Mouse (Mus musculus): ENCODE data around the gene Kazn.
A peak's percentile ranks its signal among the peaks of the same experiment; 100 is the strongest.

Kazn gene

DNA sequence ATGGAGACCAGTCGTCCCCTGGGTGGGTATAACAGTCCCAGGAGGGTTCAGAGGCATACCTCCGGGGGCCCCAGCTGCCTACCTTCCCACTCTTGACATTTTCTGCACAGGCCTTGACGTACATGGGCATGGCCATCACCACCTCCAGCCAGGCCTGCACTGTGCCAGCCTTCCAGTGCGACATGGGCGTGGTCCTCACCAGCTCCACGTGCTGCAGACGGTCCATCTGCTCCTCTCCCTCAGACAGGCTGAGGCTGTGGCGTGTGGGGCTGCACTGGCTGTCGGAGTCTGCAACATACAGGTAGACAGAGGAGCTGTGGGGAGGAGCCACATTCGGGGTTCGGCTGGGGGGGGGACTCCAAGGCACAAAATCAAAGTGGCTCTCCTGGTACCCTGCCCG lies 121.2 kb downstream of the Kazn start:
- DNase-seq (ENCODE audit: low spot score in 2 of 2): no peak

DNA sequence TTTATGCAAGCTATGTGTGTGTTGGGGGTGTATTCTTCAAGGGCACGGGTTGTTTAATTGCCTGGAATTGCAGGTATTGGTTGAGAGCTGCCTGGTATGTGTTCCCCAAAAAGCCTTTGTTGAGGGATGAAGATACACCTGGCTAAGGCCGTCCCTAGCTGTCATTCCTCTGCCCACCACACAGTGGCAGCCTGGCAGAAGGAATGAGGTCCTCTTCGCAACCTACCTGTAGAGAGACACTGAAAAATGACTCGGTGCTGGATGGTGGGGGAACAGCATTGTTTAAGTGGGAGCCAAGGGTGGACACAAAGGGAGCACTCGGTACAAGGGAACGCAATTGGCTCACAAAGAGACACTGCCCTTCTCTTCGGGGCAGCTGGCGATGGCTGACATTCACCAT lies 125.9 kb downstream of the Kazn start:
- DNase-seq (ENCODE audit: low spot score in 2 of 2): peak; percentile 35 to 46

DNA sequence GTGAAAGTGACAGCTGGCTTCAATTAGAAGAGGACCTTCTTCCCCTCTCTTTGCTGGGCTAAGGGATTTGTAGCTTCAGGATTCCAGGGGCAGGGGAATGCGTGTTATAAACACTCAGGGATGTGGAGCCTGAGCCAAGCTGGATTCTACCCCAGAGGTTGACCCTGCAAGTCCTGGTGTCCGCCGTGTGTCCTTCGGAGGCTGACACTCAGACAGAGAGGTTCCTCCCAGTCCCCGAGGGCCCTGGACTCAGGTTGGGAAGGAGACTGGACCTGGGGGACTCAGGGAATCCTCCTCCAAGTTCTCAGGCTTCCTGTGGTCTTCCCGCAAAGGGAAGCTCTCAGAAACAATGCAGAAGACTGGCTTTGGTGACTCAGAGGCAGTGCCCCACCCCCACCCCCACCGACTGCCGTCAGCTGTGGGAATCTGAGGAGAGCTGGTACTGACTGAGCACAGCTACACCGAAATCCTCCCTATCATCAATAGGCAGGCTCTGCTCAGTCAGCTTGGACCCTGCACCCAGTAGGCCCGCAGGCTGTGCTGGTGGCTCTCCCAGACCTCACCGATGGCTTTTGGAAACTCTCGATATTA lies 136.0 kb downstream of the Kazn start:
- DNase-seq (ENCODE audit: low spot score in 2 of 2): no peak

DNA sequence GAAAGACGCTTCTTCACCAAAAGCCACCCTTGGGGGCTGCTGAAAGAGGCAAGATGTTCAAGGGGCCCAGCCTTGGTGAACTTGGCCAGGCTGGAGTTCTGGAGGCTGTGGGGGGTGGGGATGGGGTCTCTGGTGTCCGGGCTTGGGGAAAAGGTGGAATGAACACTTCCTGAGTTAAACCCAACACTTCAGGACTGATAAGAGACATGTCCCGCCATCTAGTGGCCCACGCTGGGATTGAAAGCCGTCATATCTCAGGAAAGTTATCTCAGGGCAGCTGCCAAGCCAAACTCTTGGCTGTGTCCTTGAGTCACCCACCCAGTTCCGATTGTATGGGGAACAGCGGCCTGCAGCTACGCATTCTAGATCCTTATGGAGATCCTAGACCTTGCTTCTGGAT lies 140.9 kb downstream of the Kazn start:
- DNase-seq (ENCODE audit: low spot score in 2 of 2): peak; percentile 71 to 86

DNA sequence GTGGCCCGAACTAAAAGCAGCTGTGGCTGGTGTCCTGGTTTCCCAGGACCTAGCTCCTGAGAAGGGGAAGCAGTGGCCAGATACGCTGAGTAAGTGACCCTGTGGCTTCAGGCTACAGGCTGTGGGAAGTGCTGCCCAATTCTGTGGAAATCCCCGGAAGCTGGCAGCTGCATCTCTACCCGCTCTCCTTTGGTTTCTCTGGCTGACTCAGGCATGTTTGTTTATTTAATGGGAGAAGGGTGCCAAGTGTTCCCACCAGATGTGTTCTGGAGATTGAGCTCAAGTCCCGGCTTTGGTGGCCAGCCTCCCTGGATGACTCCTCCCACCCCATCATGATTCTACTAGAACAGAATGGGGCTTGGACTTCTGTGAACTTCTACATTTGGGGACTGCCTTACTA lies 141.3 kb downstream of the Kazn start:
- no peak for DNase-seq (ENCODE audit: low spot score in 2 of 2)

DNA sequence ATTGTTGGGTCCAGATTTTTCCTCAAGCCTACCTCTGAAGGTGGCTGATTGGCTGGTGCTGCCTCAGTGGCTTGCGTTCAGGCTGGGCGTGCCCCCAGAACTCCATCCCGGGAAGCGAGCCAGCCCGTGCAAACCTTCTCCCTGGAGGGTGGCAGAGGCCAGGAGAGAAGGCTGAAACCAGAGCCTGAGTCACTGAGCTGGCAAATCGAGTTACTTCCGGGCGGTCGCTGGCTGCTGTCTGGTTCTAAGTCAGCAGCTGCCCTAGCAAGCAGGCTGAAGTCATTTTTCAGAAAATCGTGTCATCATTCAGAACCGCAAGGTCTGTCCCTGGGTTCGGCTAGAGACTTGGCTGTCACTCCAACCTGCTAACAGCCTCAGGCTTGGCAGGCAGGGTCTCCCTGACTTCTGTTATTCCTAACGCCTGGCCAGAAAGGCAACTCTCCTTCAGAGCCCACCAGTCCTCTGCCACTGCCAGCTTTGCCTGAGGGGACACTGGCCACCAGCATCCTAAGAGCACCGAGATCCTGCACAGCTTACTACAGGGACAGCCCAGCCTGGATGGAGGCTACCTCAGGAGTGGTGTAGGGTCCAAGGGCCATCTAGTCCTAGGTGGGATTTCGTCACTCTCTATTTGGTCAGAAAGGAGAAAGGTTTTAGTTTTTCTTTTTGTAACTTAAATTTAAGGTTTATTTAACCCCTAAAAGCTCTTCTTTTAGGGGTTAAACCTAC lies 143.5 kb downstream of the Kazn start:
- peak in 1 of 2 experiments; percentile 11 for DNase-seq (ENCODE audit: low spot score in 2 of 2)

DNA sequence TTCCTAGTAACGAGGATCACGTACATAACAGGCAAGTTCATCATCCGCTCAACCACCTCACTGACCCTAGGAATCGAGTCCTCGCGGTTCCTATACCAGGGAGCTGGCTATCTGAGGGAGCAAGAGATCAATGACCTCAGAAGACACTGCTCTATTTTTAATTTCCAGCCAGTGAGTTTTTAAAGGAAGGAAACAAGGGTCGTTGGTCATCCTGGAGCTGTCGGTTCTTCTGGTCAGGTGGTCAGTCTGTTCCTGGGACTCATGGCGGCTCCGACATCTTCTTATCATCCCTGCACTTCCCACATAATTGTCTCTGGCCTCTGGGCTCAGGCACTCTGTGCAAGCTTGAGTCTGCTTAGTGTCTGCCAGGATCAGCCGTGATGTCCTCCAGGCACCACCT lies 144.8 kb downstream of the Kazn start:
- DNase-seq (ENCODE audit: low spot score in 2 of 2): no peak

GRCm38 (mm10) chr4:142091100-142091499 lies 148.1 kb downstream of the Kazn start:
- DNase-seq (ENCODE audit: low spot score in 2 of 2): no peak

GRCm38 (mm10) chr4:142089966-142090365 lies 149.2 kb downstream of the Kazn start:
- no peak for DNase-seq (ENCODE audit: low spot score in 2 of 2)

- no peak for DNase-seq (ENCODE audit: low spot score in 2 of 2)
Observed at GRCm38 (mm10) chr4:142088836-142089235, 150.4 kb downstream of the Kazn start.

- DNase-seq (ENCODE audit: low spot score in 2 of 2): no peak
Observed at GRCm38 (mm10) chr4:142088409-142088808, 150.8 kb downstream of the Kazn start.

DNA sequence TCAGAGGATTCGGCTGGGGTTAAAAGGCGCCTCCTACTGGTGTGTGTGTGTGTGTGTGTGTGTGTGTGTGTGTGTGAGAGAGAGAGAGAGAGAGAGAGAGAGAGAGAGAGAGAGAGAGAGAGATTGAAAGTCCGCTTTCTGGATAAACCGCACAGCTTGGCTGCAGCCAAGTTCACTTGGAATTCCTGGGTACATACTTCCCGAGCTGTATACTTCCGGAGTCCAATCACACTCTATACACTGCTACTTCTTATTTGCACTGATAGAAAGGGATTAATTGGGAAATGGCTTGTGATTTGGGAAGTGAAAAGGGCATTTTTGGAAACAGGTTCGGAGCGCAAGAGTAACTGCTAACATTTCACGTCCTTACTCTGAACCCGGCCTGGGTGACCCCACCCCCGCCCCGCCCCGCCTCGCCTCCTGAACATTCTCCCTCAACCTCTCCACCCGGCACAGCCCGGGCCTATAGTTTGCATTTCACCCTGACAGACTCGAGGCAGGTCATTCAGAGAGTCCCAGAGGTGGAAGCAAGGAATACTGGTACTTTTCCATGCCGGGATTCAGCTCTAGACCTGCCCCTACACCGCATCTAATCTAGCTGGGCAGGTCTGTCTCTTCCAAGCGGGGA lies 154.2 kb downstream of the Kazn start:
- no peak for DNase-seq (ENCODE audit: low spot score in 2 of 2)

GRCm38 (mm10) chr4:142084131-142084899 lies 154.9 kb downstream of the Kazn start, which contains the start of gene Tmem51:
Gene Tmem51, minus strand, starts transcription at chr4:142084304.
- DNase-seq (ENCODE audit: low spot score in 2 of 2): no peak

- DNase-seq (ENCODE audit: low spot score in 2 of 2): peak; percentile 11 to 35
Observed at GRCm38 (mm10) chr4:142083762-142084130, 155.5 kb downstream of the Kazn start.

GRCm38 (mm10) chr4:142083193-142083592 lies 156.0 kb downstream of the Kazn start:
- no peak for DNase-seq (ENCODE audit: low spot score in 2 of 2)

- no peak for DNase-seq (ENCODE audit: low spot score in 2 of 2)
Observed at GRCm38 (mm10) chr4:142082703-142083102, 156.5 kb downstream of the Kazn start.

DNA sequence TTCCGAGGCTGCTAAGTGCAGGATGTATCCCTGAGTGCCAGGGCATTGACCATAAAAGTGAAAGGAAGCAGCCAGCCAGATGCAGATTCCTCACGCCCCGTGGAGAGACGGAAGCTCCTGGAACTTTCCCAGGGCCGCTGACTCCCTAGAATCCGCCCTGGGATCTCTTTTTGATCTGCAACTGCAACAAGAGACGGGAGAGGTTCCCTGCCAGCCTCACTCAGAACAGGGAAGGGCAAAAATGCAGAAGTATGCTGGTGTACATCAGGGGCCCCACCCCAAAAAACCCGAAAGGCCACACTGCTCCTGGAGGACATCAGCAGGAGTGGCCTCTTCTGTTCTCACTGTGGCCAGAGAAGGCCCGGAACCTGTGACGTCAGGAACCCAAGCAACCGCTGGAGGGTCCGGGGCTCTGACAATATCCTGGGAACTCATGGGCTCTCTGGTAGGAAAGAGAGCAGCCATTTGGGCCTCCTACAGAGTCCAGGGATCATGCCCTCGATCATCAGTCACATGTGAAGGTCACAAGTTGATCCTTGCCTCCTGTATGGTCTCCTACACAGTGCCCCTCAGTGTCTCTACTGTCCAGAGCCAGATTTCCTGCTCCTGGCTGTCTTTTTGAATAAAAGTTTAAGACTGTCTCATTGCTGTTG lies 157.4 kb downstream of the Kazn start:
- DNase-seq (ENCODE audit: low spot score in 2 of 2): no peak

DNA sequence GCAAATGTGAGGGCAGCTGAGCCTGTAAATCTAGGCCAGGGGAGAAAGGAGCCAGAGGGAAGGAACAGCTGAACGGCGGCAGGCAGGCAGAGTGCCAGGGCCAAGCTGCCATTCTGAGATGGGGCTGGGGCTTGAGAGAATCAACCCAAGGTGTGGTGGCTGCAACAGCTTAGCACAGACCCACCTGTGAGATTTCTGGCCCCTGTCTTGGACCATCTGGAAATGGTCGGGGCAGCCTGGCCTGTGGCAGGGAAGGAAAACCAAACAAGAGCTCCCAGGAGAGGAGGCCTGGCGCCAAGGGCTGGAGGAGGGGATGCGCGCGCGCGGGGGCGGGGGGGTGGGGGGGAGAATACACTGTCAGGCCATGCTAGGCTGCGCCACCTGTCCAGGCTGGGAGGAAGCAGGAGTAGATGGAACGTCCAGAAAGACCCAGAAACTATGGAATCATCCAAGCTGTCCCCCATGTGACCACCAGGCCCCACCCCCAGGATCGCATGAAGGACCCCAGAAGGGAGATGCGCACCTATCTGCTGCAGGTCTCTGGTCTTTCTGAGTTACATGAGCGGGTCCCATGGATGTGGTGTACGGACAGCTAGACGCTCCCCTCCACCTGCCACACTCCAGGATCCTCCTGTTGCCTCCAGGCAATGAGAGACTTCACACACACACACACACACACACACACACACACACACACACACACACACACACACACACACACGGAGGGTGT lies 158.1 kb downstream of the Kazn start:
- DNase-seq (ENCODE audit: low spot score in 2 of 2): peak; percentile 15 to 46

- DNase-seq (ENCODE audit: low spot score in 2 of 2): no peak
Observed at GRCm38 (mm10) chr4:142080487-142080767, 158.8 kb downstream of the Kazn start.

GRCm38 (mm10) chr4:142079629-142080486 lies 159.3 kb downstream of the Kazn start:
- DNase-seq (ENCODE audit: low spot score in 2 of 2): no peak
